Mouse (Mus musculus) kidney, postnatal 10 days (tissue): ENCODE measurements around the gene Optc.
A peak's percentile ranks its signal among the peaks of the same experiment; 100 is the strongest.

ENCODE experiments used
- DNase-seq: peaks from one replicate; pipeline ENCODE4 v3.0.0; 2021; ENCODE audit warnings: mixed read lengths

Gene Optc

DNA sequence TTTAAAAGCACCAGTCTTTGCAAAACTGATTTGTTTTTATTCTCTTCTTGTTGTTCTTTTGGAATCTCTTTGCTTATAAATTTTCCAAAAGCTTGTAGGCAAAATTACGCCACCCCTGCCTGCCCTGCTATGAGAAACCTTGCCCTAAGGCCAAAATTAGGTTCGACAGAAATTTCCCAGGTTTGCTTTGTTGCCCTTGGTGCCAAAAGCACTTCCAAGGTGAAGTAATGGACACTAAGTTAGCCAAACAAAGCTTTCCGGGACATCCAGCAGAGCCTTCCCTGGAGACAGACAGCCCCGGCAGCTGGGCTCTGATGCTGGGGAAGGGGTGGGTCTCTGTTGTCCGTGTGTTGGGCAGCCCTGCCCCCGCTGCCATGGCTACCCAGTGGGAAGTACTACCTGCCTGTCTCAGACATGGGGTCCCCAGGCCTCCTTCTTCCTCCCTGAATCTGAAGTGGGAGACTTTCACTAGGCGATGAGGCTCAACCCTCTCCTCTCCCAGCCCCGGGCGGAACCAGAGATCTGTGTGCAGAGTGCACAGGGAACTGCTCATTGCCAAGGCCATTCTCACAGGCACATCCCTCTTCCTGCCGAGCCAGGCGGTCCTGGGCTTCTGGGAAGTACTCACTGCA, 9.8 kb upstream of the Optc start:
- DNase-seq = peak; percentile 60

DNA sequence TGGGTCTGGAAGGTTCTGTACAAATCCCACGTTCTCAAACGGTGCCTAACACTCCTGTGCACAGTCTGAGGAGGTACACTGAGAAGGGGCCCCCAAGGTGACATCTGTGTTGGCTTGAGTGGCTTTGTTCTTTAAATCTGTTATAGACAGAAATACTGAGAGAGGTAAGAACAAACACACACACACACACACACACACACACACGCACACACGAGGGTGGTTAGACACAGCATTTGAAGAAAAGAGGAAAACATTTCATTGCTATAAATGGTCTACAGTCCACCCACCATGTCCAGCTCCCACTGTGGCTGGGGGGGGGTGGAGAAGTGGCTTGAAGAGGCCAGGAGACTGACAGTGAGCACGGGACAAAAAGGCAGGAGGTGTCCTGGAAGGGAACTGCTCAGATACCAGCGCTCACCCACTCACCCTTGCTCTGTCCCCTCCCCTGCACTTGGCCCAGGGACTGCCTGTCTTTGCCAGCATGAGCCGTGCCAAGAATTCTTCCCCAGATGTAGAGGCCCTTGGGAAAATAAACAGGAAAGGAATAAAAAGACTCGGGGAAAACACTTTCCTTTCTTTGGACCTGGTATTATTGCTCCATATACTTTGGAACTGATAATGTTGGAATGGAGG, 8.0 kb upstream of the Optc start:
- DNase-seq = peak; percentile 82

DNA sequence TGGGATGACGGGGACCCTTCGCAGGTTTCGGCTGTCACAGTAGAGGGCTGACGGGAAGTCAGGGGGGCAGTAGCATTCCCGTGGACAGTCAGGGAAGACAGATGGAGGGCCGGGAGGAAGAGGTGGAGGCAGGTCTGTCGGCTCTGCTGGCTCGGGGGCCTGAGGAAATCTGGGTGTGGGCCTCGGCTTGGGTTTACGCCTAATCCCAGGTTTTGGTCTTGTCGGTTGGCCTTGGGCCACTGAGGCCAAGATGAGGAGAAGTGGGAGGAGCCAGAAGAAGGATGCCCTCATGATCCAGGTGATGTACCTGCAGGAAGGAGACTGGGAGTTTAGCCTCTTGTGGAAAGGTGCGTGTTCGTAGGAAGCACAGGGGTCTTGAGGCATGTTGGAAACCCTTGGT, 7.3 kb upstream of the Optc start:
- DNase-seq = no peak

DNA sequence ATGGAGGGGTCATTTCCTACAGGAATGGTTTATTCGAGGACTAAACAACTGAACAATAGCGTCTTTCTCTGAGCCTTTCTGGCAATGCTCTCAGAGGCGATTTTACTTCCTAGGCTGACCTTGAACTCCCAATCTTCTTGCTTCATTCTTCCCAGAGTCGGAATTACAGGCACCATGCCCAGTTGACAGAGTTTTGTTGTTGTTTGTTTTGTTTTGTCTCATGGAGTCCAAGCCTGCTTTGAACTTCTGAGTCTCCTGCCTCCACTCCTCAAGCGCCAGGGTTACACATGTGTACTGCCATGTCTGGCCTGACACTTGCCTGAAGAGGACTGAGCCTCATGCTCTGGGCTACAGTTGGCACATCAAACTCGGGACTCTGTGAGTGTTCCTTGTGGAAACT, 5.2 kb upstream of the Optc start:
- no peak for DNase-seq

DNA sequence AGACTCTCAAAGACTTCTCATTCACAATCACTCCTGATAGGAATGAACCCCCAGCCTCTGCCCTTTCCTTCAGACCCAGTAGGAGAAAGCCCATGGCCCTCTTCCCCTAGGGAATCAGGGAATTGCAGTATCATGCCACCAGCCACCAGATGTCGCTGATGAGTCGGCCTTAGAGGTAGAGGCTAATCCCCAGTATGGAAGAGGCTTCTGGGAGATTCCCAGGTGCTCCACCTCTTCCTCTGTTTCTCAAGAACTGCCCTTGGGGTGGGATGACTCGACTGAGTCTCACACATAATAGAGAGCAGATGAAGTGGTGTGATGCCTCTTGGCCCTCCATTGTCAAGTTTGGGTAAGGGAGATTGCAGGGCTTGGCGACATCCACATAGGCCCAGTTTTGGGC, 3.7 kb upstream of the Optc start:
- peak; percentile 81 for DNase-seq

DNA sequence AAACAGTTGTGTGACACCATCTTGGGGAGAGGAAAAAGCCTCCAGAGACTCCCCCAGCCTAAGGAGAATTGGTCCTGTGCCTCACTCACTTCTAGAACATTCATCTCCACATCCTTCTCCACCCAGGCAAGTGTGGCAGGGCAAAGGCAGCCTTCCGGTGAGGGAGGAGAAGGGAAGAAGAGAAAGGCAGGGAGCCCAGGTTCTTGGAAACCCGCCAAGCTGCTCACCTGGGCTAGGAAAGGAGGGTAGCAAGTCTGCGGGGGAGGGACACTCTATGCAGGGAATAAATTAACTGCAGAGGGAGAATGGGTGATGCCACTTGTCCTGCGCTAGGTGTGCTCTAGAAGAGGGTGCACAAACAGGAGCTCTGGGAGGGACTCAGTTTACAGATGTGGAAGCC, 3.2 kb upstream of the Optc start:
- DNase-seq = peak; percentile 53

DNA sequence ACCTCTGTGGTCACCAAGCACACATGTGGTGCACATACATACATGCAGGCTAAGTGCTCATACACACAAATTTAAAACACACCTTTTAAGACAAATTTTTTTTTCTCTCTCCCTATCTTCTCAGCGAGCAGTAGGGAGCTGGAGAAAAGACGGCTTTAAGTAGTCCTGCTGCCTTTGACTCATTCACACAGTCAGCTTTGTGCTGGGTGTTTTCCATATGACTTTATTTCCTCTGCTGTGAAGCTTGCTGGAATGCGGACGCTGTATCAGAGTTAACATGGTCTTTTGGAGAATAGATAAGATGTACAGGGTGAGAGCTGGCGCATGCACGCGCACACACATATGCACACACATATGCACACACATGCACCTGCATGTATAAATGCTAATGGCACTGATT, 2.3 kb upstream of the Optc start:
- no peak for DNase-seq

DNA sequence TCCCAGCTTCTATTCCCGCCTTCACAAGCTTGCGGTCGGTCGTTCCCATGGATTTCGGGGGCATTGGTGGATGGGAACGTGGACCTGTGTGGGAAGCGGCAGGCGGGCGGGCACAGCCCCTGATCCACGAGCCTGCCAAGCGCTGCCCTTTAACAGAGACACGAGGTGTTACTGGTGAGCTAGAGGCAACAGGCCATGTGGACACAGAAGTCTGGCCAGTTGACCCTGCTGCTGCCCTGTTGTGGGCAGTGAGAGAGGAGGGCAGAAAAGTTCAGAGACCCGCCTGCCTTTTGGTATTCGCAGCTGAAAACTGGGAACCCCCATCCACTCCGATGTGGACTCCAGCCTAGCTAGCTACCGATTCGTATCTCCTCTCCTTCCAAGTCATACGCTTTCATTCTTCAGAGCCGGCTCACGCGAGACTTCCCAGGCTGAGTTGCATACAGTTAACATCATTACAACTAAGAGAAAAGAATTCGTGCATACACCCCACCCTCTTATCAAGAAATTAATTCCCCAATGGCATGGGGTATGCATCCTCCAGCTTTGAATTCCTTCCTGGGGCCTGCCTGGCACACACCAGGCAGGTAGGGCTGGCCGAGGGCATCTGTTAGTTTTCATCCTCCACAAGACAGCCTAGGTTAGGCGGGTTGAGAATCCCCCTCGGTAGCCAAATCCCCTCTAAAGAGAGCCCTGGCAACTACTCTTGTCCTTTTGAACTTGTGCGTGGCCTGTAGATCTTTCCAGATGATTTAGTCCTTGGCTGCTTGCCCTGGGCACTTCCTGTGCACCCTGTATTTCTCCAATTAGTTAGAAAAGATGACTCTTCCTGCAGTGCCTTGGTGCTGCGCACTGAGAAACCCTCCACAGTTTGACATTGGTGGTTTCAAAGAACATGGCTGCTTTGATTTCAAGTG, 1.1 kb upstream of the Optc start:
- DNase-seq = peak; percentile 77

DNA sequence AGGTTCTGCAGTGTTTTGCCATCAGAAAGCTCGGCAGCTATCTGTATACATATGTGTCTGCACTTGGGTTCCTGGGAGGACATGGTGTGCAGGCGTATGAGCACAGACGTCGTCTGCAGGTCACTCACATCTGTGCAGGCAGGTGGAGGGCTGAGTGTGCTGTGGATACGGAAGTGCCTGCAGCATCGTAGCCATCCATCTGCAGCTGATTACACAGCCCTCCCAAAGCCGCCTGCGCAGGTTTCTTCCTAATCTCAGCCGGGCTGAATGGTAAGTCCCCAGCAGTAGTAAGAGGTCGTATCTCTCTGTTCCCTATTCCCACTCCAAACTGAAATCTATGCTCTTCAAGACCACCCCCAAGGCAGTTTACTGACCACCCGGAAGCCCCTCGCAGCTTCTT, 1.4 kb downstream of the Optc start:
- no peak for DNase-seq

DNA sequence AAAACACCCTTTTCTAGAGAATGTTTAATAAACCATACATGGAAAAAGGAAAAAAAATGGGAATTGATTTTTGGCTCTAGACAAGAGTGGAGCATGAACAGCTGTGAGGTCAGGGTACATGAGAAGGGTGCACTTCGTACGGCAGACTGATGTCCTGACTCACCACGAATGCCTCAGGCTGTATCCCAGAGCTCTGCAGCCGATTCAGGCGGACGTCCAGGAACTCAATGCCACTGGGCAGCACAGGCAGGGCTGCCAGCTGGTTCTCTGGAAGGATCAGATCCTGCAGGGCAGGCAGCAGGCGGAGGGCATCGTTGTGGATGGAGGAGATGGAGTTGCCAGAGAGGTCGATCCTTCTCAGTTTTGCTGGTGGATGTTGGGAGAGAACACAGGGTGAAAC, 7.0 kb downstream of the Optc start:
- DNase-seq = no peak

DNA sequence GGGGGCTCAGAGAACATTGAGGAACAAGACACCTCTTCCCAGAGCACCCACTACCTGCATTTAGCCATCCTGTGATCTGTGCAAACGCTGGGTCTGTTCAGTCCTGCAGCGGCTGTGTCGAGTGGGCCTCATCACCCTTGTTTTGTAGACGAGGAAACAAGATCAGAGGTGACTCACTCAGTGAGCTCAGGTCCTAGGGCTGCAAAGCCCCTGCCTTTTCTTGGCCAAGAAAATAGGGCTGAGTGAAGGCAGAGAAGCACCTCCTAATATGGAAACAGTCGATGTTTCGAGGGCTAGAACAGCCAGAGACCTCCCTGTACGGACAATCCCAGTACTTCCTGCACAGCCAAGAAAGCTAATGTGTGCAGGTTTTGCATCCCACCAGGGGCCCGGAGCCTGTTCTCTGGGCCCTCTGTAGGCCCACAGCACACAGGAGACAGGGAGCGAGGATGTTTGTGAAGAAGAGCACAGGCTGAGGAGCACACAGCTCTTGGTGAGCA, 8.7 kb downstream of the Optc start:
- no peak for DNase-seq

DNA sequence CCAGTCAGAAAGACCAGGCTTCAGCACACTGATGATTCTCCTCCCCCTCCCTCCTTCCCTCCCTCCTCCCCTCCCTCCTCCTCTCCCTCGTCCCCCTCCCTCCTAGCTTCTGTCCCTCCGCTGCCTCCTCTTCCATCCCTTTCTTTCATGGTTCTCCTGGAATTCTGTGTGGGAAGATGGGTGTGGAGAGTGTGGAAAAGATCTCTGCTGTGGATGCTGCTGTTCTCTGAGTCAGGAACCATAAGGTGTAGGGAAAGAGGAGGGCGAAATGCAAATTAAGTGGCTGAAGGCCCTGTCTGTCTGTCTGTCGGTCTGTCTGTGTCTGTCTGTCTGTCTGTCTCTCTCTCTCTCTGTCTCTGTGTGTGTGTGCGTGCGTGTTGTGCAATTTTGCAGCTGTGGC, 10.5 kb downstream of the Optc start:
- no peak for DNase-seq

DNA sequence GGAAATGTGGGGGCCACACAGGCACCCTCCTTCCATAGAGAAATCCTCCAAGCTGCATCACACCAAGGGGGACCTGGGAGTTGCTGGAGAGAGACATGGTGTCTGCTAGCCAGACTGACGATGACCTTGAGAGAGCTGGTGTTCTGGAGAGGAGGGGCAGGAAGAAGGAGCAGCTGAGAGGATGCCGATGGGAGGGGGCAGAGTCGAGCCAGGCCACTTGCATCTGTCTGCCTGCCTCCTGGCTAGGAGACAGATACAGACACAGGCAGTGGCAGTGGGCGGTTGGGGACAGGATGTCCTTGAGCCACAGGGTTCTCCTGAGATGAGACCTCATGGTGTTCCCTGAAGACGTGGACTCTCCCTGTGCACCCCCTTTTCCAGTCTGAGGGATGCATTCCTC, 16.3 kb downstream of the Optc start:
- DNase-seq = peak; percentile 78

DNA sequence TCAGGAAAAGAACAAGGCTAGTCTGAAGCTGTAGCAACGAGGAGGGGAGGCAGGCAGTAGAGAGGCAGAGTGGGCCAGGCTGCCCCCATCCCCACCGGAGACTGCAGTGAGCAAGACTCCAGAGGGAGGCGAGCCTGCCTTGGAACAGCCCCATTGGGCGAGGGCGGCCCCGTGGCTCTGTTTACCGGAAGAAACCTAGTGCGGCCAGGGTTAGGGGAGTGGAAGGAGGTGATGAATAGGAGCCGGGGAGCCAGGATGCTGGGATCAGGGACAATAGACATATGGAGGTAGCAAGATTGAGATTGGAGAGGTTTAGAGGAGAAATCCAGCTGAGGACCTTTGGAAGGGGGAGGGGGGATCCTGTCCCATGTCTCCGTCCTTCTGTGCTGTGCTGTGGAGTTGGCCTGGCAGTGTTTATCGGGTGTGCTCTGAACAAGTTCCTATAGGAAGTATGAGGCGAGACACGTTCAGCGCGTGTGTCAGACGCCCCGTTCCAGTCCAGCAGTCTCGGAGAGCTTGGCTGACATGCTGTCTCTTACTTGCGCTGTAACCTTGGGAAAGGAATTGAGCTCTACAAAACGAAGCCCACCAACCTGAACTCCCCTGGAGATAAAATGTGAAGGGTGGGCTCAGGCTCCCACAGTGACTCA, 17.7 kb downstream of the Optc start:
- DNase-seq = no peak

DNA sequence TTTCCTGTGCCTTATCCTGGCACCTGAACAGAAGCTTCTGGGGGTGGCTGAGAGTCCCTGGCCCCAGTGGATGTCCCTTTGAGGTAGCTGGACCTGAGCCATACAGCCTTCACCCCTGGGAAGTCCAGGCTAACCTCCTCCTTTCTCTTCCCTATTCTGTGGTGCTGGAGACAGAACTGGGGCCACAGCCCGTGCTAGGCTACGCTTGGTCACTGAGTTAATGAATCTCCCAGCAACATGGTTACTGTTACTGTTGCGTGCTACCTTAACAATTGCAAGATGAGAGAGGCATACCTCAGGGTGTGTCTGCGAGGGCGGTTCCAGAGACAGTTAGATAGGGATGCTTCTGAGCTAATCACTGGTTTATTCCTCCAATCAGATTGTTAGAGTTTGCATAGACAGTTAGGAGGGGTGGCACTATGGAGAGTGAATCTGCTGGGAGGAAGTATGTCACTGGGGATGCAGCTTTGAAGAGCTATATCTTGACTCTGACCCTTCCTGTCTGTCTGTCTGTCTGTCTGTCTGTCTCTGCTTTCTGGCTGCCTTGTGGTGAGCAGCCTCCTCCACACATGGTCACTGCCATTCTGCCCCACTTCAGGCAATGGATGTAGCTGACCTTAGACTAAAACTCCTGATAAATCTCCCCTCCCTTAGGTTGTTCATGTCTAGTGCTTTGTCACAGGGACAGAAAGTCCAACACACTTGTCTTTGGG, 20.1 kb downstream of the Optc start:
- DNase-seq = no peak

DNA sequence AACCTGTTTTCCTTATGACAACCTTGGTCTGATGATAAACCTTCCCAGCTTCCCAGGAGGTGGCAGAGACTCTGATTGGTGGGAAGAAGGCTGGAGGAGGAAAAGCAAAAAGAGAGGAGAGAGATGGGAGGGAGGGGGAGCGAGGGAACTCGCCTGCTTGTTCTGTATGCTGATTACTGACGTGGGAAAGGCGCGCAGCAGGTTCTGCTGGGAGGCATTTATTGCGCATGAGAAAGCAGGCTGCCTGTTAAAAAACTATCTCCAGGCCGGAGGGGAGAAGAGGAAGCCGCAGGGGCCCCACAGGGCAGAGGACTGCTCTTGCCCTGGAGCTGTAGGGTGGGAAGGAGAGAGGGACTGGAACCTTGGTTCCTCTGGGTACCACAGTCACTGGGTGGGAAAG, 20.8 kb downstream of the Optc start:
- DNase-seq = no peak

DNA sequence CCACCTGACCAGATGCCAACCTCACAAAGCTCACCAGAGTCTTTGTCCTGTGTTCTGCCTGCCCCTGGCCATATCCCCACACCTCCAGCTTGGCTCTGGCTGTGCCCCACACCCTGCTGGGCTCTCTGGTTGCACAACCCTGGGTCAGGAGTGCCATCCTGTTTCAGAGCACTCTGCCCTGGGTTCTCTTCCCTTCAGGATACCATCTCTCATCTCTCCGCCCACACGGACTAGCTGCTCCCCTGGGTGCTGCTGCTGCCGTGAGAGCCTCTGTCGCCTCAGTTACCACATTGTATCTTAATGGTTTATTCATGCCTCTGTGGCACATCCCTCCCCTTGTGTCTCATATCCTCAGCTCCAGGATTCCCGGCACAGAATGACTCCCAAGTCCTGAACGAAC, 21.4 kb downstream of the Optc start:
- DNase-seq = no peak

DNA sequence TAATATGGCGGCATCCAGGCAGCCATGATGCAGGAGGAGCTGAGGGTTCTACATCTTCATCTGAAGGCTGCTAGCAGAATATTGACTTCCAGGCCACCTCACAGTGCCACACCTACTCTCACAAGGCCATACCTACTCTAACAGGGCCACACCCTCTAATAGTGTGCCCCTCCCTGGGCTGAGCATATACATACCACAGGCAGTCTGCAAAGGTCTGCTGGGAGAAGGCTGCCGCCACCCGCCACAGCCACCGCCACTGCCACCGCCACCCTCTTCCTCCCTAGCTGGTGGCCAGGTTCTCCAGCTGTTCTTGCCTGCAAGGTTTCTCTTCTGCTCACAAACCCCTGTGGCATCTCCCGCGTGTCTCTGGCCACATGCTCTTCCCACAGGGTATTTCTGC, 22.0 kb downstream of the Optc start:
- DNase-seq = no peak

DNA sequence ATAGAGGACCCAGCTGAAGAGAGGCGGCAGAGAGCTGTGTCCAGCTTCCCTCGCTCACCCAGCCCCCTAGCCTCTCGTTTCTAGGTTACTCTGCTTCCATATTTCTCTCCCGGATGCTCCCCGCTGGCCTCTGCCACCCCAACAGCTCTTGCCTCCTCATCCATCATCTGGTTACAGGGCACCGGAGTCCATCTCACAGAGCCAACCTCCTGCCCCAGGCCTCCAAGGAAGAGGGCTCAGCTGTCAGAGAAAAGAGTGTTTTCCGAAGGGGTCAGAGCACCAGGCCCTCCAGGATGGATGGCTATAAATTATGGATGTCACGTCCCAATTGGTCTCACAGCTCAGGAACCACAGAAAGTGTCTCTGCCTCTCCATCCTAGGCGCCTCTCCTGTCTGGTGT, 23.1 kb downstream of the Optc start:
- no peak for DNase-seq

DNA sequence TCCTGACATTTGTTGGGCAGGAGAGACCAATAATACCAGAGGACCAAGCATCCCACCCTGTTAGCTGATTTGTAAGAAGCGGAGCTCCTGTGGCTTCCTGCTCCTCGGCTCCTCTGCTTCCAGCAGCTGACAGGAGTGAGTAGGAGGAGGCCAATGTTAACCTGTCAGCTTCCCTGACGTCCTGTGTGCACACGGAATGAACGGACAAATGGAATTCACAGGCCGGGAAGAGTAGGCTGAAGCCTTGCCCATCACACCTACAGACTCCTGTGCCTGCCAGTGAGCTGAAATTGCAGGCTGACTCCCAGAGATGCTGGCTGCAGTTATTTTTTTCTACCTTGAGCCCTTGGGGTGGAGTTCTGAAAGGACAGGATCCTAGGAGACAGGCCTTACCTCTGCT, 23.7 kb downstream of the Optc start:
- no peak for DNase-seq

DNA sequence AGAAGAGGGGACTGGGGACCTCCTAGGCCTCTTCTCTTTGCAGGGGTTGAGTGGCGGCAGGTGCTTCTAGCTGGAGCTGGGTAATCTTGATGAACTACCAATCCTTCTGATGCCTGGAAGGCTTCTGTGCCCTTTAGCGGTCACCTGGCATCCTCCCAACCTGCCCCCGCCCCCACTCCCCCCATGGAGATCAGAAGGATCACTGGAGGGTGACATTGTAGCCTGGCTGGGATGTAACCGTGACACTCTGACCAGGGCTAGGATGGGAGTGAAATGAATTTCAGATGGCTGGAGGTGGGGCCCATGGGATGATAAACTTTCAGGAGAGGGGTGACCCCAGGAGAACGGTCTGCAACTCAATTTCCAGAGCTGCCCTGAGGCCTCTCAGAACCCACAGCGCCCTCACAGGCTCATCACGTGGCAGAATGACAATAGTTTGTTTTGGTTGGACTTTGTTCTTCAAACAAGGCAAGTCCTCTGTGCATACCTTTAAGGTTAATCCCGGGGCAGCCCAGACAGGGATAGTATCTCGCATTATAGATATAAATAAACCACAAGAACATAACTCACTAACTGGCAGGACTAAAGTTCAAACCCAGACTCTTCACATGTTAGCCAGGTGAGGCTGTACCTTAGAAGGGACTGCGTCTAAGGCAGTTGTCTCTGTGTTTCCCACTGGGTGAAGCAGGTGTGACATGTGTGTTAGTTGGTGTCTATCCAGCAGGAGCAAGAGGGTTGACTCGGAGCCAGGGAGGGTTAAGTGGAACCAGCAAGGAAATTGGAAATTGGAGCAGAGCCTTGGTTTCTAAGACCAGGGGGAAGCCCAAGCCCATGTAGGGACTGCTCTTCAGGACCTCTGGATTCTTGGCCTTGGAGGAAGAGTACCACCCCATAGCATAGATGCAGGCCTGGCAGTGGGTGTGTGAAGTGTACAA, 25.2 kb downstream of the Optc start:
- no peak for DNase-seq

DNA sequence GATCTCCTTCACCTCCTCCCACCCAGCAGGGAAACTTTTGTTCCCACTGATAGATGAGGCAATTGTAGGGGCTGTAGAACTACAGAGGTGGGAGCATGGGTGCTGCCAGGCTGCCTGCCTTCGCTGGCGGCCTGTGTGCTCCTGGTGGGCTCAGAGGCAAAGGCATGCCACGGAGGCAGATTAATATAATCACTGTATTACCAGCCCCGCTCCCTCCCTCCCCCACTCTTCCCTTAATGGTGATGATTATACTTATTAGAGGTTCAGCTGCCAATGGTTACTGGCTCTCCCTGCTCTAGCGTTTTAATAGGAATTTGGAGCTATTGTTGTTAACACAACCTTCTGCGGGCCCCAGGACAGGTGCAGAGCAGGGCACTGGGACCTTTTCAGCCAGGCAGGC, 26.0 kb downstream of the Optc start:
- no peak for DNase-seq
